Mouse (Mus musculus): ENCODE measurements at regions not wholly inside any gene's neighbourhood (a gene's known extent, or its start where the extent isn't known, plus 50 kb on each side); places are given as distances from the start of the nearest gene placed in this dataset.
"Not testable (repeated sequence)": the region's sequence is repeated elsewhere in the genome, so short reads cannot be mapped to it uniquely, and the experiment has no call there.

DNA sequence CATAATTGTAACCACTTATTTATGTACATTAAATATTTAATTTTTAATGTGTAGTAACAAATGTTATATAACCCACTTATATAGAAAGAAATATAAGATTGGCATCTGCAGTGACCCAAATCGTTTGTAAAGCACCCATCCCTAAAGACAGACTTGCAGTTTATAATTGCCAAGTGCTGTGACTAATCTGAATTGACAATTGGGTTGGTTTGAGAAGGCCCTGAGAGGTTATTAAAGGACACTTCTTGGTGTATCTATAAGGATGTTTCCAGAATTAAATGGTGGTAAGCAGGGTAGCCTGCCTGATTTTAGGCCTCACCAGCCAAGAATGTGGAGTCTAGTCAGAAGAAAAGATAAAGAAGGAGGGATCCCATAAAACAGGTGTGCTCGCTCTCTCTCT is 133.3 kb upstream of the Slc13a1 start:
- Histone ChIP-seq H3K4me1 (ENCODE audit: control insufficient read depth in 2 of 2, insufficient read depth in 2 of 2, low read length in 2 of 2, poor library complexity in 1 of 2) (no peaks in the 10 kb centered on the region), H3K9ac (ENCODE audit: insufficient read depth, low read depth, low read length, poor library complexity, severe bottlenecking) (no peak overlapping the region), H3K9me3 (ENCODE audit: control insufficient read depth, insufficient read depth, low read depth, low read length) (no peaks in the 10 kb centered on the region), H3K4me3 (ENCODE audit: insufficient read depth in 1 of 2, low read depth in 1 of 2, low read length in 2 of 2, poor library complexity in 1 of 2, severe bottlenecking in 1 of 2) (no peak overlapping the region), H3K36me3 (ENCODE audit: control insufficient read depth, insufficient read depth, low read length, poor library complexity, severe bottlenecking) (no peaks in the 10 kb centered on the region), H3K27ac (ENCODE audit: insufficient read depth, low read depth, low read length, poor library complexity, severe bottlenecking) (no peak overlapping the region)
- TF ChIP-seq CHD2 (IDR thresholded peaks at IDR 0.05; ENCODE audit: low read depth, low read length) (no peak), MAFK (IDR thresholded peaks at IDR 0.05; ENCODE audit: insufficient read depth, low read depth, low read length) (no peak), ZNF384 (IDR thresholded peaks at IDR 0.05; ENCODE audit: low read depth, low read length) (no peak), ZC3H11A (IDR thresholded peaks at IDR 0.05; ENCODE audit: borderline replicate concordance, low read depth, low read length) (no peak), HCFC1 (IDR thresholded peaks at IDR 0.05; ENCODE audit: borderline replicate concordance, insufficient read depth, low read length) (no peak)
- DNase-seq (ENCODE audit: low read depth, low spot score) = no peak
- in situ Hi-C loops (cut with MboI; ENCODE audit: low sequenced_read_pairs in 2 of 2, unreplicated experiment in 2 of 2) = no loop called here

DNA sequence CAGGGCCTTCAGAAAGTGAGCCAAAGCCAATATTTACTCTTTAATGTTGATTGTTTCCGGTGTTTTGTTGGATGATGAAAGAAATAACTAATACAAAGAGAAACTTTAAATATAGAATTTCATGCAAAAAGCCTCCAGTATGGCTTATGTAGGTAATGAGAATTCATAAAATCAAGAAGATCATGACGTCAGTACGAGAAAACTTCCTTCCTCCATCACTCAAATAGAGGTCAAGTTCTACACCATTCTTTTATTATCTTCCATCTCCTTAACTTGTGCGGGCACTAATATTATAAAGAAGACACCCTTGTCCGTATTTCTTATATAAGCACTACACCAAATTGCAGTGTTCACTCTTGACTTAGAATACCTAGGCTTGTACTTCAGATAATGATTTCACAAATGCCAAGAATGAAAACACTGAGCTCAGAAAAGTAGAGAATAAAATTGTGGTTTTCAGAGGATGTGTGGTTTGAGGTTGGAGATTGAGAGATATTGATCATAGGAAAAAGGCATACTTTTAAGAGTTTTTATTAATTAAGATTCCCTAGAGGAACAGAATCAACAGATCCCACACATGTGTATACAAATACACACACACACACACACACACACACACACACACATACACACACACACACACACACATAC is 130.8 kb upstream of the Slc13a1 start:
- Histone ChIP-seq H3K4me1 (ENCODE audit: control insufficient read depth in 2 of 2, insufficient read depth in 2 of 2, low read length in 2 of 2, poor library complexity in 1 of 2) (no peaks in the 10 kb centered on the region), H3K9me3 (ENCODE audit: control insufficient read depth, insufficient read depth, low read depth, low read length) (no peaks in the 10 kb centered on the region), H3K9ac (ENCODE audit: insufficient read depth, low read depth, low read length, poor library complexity, severe bottlenecking) (no peak overlapping the region), H3K27ac (ENCODE audit: insufficient read depth, low read depth, low read length, poor library complexity, severe bottlenecking) (no peak overlapping the region), H3K4me3 (ENCODE audit: insufficient read depth in 1 of 2, low read depth in 1 of 2, low read length in 2 of 2, poor library complexity in 1 of 2, severe bottlenecking in 1 of 2) (no peak overlapping the region), H3K36me3 (ENCODE audit: control insufficient read depth, insufficient read depth, low read length, poor library complexity, severe bottlenecking) (no peaks in the 10 kb centered on the region)
- no peak for DNase-seq (ENCODE audit: low read depth, low spot score)
- in situ Hi-C loops (cut with MboI; ENCODE audit: low sequenced_read_pairs in 2 of 2, unreplicated experiment in 2 of 2) = no loop called here
- TF ChIP-seq CHD2 (IDR thresholded peaks at IDR 0.05; ENCODE audit: low read depth, low read length) (no peak), ZNF384 (IDR thresholded peaks at IDR 0.05; ENCODE audit: low read depth, low read length) (no peak), MAFK (IDR thresholded peaks at IDR 0.05; ENCODE audit: insufficient read depth, low read depth, low read length) (no peak), HCFC1 (IDR thresholded peaks at IDR 0.05; ENCODE audit: borderline replicate concordance, insufficient read depth, low read length) (no peak)

DNA sequence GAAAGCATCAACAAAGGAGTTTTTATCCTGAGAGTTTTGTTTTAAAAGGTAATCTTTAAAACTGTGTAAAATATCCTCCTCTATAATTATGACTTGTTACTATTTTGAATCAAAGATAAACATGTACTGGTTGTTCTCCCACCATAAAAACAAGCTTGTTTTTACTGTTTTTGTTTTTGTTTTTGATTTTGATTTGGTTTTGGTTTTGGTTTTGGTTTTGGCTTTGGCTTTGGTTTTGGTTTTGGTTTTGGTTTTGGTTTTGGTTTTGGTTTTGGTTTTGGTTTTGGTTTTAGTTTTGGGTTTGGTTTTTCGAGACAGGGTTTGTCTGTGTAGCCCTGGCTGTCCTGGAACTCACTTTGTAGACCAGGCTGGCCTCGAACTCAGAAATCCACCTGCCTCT is 120.9 kb upstream of the Slc13a1 start:
- H3K4me3 ChIP-seq (ENCODE audit: insufficient read depth in 1 of 2, low read depth in 1 of 2, low read length in 2 of 2, poor library complexity in 1 of 2, severe bottlenecking in 1 of 2); H3K27ac ChIP-seq (ENCODE audit: insufficient read depth, low read depth, low read length, poor library complexity, severe bottlenecking); DNase-seq (ENCODE audit: low read depth, low spot score); H3K9ac ChIP-seq (ENCODE audit: insufficient read depth, low read depth, low read length, poor library complexity, severe bottlenecking); H3K4me1 ChIP-seq (ENCODE audit: control insufficient read depth in 2 of 2, insufficient read depth in 2 of 2, low read length in 2 of 2, poor library complexity in 1 of 2); H3K36me3 ChIP-seq (ENCODE audit: control insufficient read depth, insufficient read depth, low read length, poor library complexity, severe bottlenecking); H3K9me3 ChIP-seq (ENCODE audit: control insufficient read depth, insufficient read depth, low read depth, low read length); in situ Hi-C loops (cut with MboI; ENCODE audit: low sequenced_read_pairs in 2 of 2, unreplicated experiment in 2 of 2): not testable (repeated sequence)

DNA sequence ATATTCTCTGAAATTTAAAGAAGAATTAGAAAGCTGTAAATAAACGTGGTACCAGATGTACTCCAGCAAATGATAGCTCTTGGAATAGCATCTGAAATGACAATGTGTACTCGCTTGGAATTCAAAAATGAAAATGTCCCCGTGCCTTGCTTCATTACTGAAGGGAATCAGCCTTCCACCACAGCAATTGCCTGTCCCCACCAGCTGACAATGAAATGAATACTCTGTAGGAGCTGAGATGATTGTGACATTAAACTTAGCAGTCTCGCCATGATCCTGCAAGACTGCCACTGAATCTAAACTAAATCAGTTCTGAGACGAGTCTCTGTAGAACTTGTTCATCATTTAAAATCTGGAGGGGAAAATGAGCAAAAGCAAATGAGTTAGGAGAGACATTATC is 104.9 kb upstream of the Slc13a1 start:
- DNase-seq (ENCODE audit: low read depth, low spot score) = no peak
- TF ChIP-seq MAFK (IDR thresholded peaks at IDR 0.05; ENCODE audit: insufficient read depth, low read depth, low read length) (no peak), ZC3H11A (IDR thresholded peaks at IDR 0.05; ENCODE audit: borderline replicate concordance, low read depth, low read length) (no peak), CHD2 (IDR thresholded peaks at IDR 0.05; ENCODE audit: low read depth, low read length) (no peak), HCFC1 (IDR thresholded peaks at IDR 0.05; ENCODE audit: borderline replicate concordance, insufficient read depth, low read length) (no peak), ZNF384 (IDR thresholded peaks at IDR 0.05; ENCODE audit: low read depth, low read length) (no peak)
- Histone ChIP-seq H3K9ac (ENCODE audit: insufficient read depth, low read depth, low read length, poor library complexity, severe bottlenecking) (no peak overlapping the region), H3K9me3 (ENCODE audit: control insufficient read depth, insufficient read depth, low read depth, low read length) (no peaks in the 10 kb centered on the region), H3K27ac (ENCODE audit: insufficient read depth, low read depth, low read length, poor library complexity, severe bottlenecking) (no peak overlapping the region), H3K4me3 (ENCODE audit: insufficient read depth in 1 of 2, low read depth in 1 of 2, low read length in 2 of 2, poor library complexity in 1 of 2, severe bottlenecking in 1 of 2) (no peak overlapping the region), H3K4me1 (ENCODE audit: control insufficient read depth in 2 of 2, insufficient read depth in 2 of 2, low read length in 2 of 2, poor library complexity in 1 of 2) (no peaks in the 10 kb centered on the region), H3K36me3 (ENCODE audit: control insufficient read depth, insufficient read depth, low read length, poor library complexity, severe bottlenecking) (no peaks in the 10 kb centered on the region)
- in situ Hi-C loops (cut with MboI; ENCODE audit: low sequenced_read_pairs in 2 of 2, unreplicated experiment in 2 of 2) = no loop called here

DNA sequence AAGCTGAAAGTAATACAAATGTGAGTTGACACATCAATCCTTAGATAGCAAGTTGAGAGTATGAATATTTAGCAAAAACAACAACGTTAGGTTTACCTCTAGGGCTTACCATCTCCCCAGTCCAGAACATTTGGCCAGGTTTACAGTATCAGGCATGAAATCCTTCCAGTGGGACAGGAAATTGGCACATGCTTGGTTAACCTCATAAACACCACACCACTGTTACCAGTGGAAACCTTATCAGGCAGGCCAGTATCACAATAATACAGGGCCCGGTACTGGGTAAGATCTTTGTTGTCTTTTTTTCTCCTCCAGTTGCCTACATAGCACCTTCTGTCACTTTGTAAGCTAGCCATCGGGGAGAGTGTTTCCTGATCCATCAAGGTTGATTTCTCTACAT is 101.7 kb upstream of the Slc13a1 start:
- TF ChIP-seq ZNF384 (IDR thresholded peaks at IDR 0.05; ENCODE audit: low read depth, low read length) (no peak), ZC3H11A (IDR thresholded peaks at IDR 0.05; ENCODE audit: borderline replicate concordance, low read depth, low read length) (no peak), CHD2 (IDR thresholded peaks at IDR 0.05; ENCODE audit: low read depth, low read length) (no peak), MAFK (IDR thresholded peaks at IDR 0.05; ENCODE audit: insufficient read depth, low read depth, low read length) (no peak), HCFC1 (IDR thresholded peaks at IDR 0.05; ENCODE audit: borderline replicate concordance, insufficient read depth, low read length) (no peak)
- in situ Hi-C loops (cut with MboI; ENCODE audit: low sequenced_read_pairs in 2 of 2, unreplicated experiment in 2 of 2) = no loop called here
- Histone ChIP-seq H3K36me3 (ENCODE audit: control insufficient read depth, insufficient read depth, low read length, poor library complexity, severe bottlenecking) (no peaks in the 10 kb centered on the region), H3K9ac (ENCODE audit: insufficient read depth, low read depth, low read length, poor library complexity, severe bottlenecking) (no peak overlapping the region), H3K9me3 (ENCODE audit: control insufficient read depth, insufficient read depth, low read depth, low read length) (no peaks in the 10 kb centered on the region), H3K4me1 (ENCODE audit: control insufficient read depth in 2 of 2, insufficient read depth in 2 of 2, low read length in 2 of 2, poor library complexity in 1 of 2) (no peaks in the 10 kb centered on the region), H3K4me3 (ENCODE audit: insufficient read depth in 1 of 2, low read depth in 1 of 2, low read length in 2 of 2, poor library complexity in 1 of 2, severe bottlenecking in 1 of 2) (no peak overlapping the region), H3K27ac (ENCODE audit: insufficient read depth, low read depth, low read length, poor library complexity, severe bottlenecking) (no peak overlapping the region)
- no peak for DNase-seq (ENCODE audit: low read depth, low spot score)
